Mouse (Mus musculus) myocyte (in vitro differentiated cells): ENCODE measurements around the gene Sphkap.

Experiments
- MAX ChIP-seq: IDR thresholded peaks from one replicate; pipeline ENCODE4 v1.6.1; 2011; ENCODE audit warnings: low read depth, mild to moderate bottlenecking, control low read depth
- POLR2A ChIP-seq: IDR thresholded peaks from one replicate; pipeline ENCODE4 v1.6.1; 2011; ENCODE audit warnings: low read depth, mild to moderate bottlenecking, control low read depth, moderate library complexity; ENCODE audit not compliant: insufficient read length
- TCF12 ChIP-seq: IDR thresholded peaks from one replicate; pipeline ENCODE4 v1.6.1; 2011; ENCODE audit warnings: mild to moderate bottlenecking, control low read depth; ENCODE audit not compliant: poor library complexity, insufficient read depth, severe bottlenecking
- TCF3 ChIP-seq: IDR thresholded peaks from one replicate; pipeline ENCODE4 v1.6.1; 2011; ENCODE audit warnings: low read depth, control low read depth; ENCODE audit not compliant: insufficient read length

DNA sequence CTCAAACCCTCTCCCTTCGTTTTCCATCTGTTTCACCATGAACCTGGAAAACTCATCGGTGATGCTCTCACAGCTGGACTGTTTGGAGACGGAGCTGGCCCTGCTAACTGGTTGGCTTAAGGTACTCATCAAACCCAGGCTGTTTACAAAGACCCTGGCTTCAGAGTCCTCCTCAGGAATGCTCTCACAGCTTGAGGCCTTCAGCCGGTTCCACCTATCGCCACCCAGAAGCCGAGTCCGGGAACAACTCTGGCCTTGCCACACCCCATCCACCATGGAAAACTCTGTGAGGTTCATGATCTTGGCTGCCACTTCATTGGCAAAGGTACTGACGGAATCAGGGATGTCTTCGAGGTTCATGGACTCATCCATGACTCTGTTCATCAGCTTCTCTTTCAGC lies 131.4 kb downstream of the Sphkap start:
- no peak for TF ChIP-seq POLR2A
- TF ChIP-seq TCF3 = no peak
- TF ChIP-seq TCF12 = no peak
- TF ChIP-seq MAX = no peak
